Mouse (Mus musculus) forebrain, embryonic 14.5 days (tissue): Measurements from ENCODE around the gene Elovl7. TPM values are rescaled to one million over a fixed set of nuclear protein-coding genes. Genes with fewer than 3 reads are reported as not detected.

Source experiments
- ATAC-seq: fragments of 200-750 bp; cut with Nextera tagmentation; 2 replicates; pipeline ENCODE4 v1.8.0; 2017; ENCODE audit warnings: mild to moderate bottlenecking, moderate library complexity
- DNase-seq: peaks from one replicate; pipeline ENCODE4 v3.0.0-alpha.2; 2015; ENCODE audit warnings: low spot score
- H3K27ac ChIP-seq: fragments of 300-500 bp; sonication (generic); 2 replicates; pipeline ENCODE4 v1.5.1; 2014; ENCODE audit warnings: low read depth, mild to moderate bottlenecking, control low read depth, low read length, moderate library complexity
- H3K27me3 ChIP-seq: fragments of 300-500 bp; sonication (generic); replicated peaks from 2 replicates; pipeline ENCODE4 v1.6.1; 2014; ENCODE audit warnings: low read length, control low read depth, mixed read lengths; ENCODE audit not compliant: control insufficient read depth, insufficient read depth
- H3K36me3 ChIP-seq: fragments of 300-500 bp; sonication (generic); 2 replicates; pipeline ENCODE4 v1.6.1; 2014; ENCODE audit warnings: low read length, control low read depth; ENCODE audit not compliant: control insufficient read depth, insufficient read depth
- H3K4me1 ChIP-seq: fragments of 300-500 bp; sonication (generic); 2 replicates; pipeline ENCODE4 v1.6.1; 2014; ENCODE audit warnings: antibody characterized with exemption, low read length, control low read depth; ENCODE audit not compliant: control insufficient read depth, insufficient read depth
- H3K4me2 ChIP-seq: fragments of 300-500 bp; sonication (generic); 2 replicates; pipeline ENCODE4 v1.6.1; 2014; ENCODE audit warnings: mild to moderate bottlenecking, control low read depth, low read length
- H3K4me3 ChIP-seq: fragments of 300-500 bp; sonication (generic); 2 replicates; pipeline ENCODE4 v1.5.1; 2014; ENCODE audit warnings: low read depth, low read length, control low read depth
- H3K9ac ChIP-seq: fragments of 300-500 bp; sonication (generic); 2 replicates; pipeline ENCODE4 v1.6.1; 2014; ENCODE audit warnings: mild to moderate bottlenecking, low read length, control low read depth, moderate library complexity
- H3K9me3 ChIP-seq: fragments of 300-500 bp; sonication (generic); replicated peaks from 2 replicates; pipeline ENCODE4 v1.6.1; 2016; ENCODE audit warnings: low read length, control low read depth, mixed read lengths; ENCODE audit not compliant: control insufficient read depth
- WGBS: fragments of 180-500 bp; shearing (Covaris S2); extraction: QIAGEN DNeasy Blood & Tissue Kit; methylation state at CpG from one replicate; pipeline ENCODE4 v1.1.7; 2014; 5-methylcytosine and 5-hydroxymethylcytosine counted together
- polyA plus RNA-seq: library from polyadenylated mRNA; unstranded; fragments of >200 nt; fragmentation: Nextera tagmentation; extraction: Ambion mirVana; gene quantifications from 2 replicates; pipeline ENCODE4 v1.2.1, GENCODE M21; 2014

Elovl7 gene
- polyA plus RNA-seq, 1 experiment from 2014 or later = 1.3 TPM

GRCm38 (mm10) chr13:108302957-108303675, 88.9 kb downstream of the Elovl7 start:
- Histone ChIP-seq H3K36me3 (no peaks in the 10 kb centered on the region), H3K9ac (no peak overlapping the region), H3K27me3 (no peaks in the 10 kb centered on the region), H3K27ac (no peak overlapping the region), H3K4me2 (no peak overlapping the region), H3K9me3 (no peaks in the 10 kb centered on the region), H3K4me1 (no peaks in the 10 kb centered on the region; the same call in 1 of the 2 replicates), H3K4me3 (no peak overlapping the region)
- WGBS = 72% methylated on average over 7 of the region's 7 CpGs
- DNase-seq (no peak), ATAC-seq (no peak)

GRCm38 (mm10) chr13:108303841-108304240, 89.6 kb downstream of the Elovl7 start:
- ATAC-seq (no peak), DNase-seq (no peak)
- no peak overlapping the region for H3K4me2 ChIP-seq
- H3K27me3 ChIP-seq = no peaks in the 10 kb centered on the region
- no peak overlapping the region for H3K27ac ChIP-seq
- 85% methylated on average over 1 of the region's 1 CpGs for WGBS
- no peak overlapping the region for H3K9ac ChIP-seq
- no peaks in the 10 kb centered on the region for H3K9me3 ChIP-seq
- H3K4me1 ChIP-seq = no peaks in the 10 kb centered on the region; the same call in 1 of the 2 replicates
- no peaks in the 10 kb centered on the region for H3K36me3 ChIP-seq
- H3K4me3 ChIP-seq = no peak overlapping the region

- no peaks in the 10 kb centered on the region; the same call in 1 of the 2 replicates for H3K4me1 ChIP-seq
- H3K27me3 ChIP-seq = no peaks in the 10 kb centered on the region
- H3K27ac ChIP-seq = no peak overlapping the region
- WGBS = 51% methylated on average over 2 of the region's 2 CpGs
- H3K4me3 ChIP-seq = no peak overlapping the region
- no peaks in the 10 kb centered on the region for H3K36me3 ChIP-seq
- H3K4me2 ChIP-seq = no peak overlapping the region
- no peak for DNase-seq
- no peak for ATAC-seq
- no peak overlapping the region for H3K9ac ChIP-seq
- H3K9me3 ChIP-seq = no peaks in the 10 kb centered on the region
These were observed 90.5 kb downstream of the Elovl7 start for GRCm38 (mm10) chr13:108304680-108305079.

- Histone ChIP-seq H3K9ac (peak within 1 kb of the TSS; percentile 81), H3K4me1 (peaks cover 14% of the 10 kb centered on the region), H3K4me3 (peak within 1 kb of the TSS; percentile 59), H3K27me3 (no peaks in the 10 kb centered on the region), H3K27ac (0 out of 2 replicates have a peak within 1 kb of the TSS, but pooled peaks have one; percentile 21), H3K36me3 (no peaks in the 10 kb centered on the region), H3K4me2 (peak within 1 kb of the TSS; percentile 93), H3K9me3 (no peaks in the 10 kb centered on the region)
- 1% methylated on average over 47 of the region's 48 CpGs for WGBS
- peak; percentile 97 for DNase-seq
- ATAC-seq = peak; percentile 99
These were observed 101.7 kb downstream of the Elovl7 start, which contains the start of gene Depdc1b for GRCm38 (mm10) chr13:108315702-108316486. Gene Depdc1b (plus strand): TSS chr13:108316332.

GRCm38 (mm10) chr13:108316487-108316903, 102.3 kb downstream of the Elovl7 start:
- H3K36me3 ChIP-seq = no peaks in the 10 kb centered on the region
- peak overlapping the region; percentile 59 for H3K4me3 ChIP-seq
- DNase-seq = peak; percentile 30
- 0 out of 2 replicates have a peak overlapping the region, but pooled peaks have one; percentile 21 for H3K27ac ChIP-seq
- no peaks in the 10 kb centered on the region for H3K9me3 ChIP-seq
- H3K4me2 ChIP-seq = peak overlapping the region; percentile 93
- peaks cover 14% of the 10 kb centered on the region for H3K4me1 ChIP-seq
- WGBS = under 1% methylated on average over 32 of the region's 32 CpGs
- H3K9ac ChIP-seq = peak overlapping the region; percentile 81
- ATAC-seq = peak; percentile 81
- H3K27me3 ChIP-seq = no peaks in the 10 kb centered on the region

- Histone ChIP-seq H3K36me3 (no peaks in the 10 kb centered on the region), H3K9me3 (no peaks in the 10 kb centered on the region), H3K4me1 (peaks cover 14% of the 10 kb centered on the region), H3K27me3 (no peaks in the 10 kb centered on the region), H3K4me3 (peak overlapping the region; percentile 59; the same call in 1 of the 2 replicates), H3K4me2 (peak overlapping the region; percentile 93), H3K9ac (no peak overlapping the region), H3K27ac (no peak overlapping the region)
- ATAC-seq (no peak), DNase-seq (no peak)
- 88% methylated on average over 2 of the region's 2 CpGs for WGBS
These were observed 103.2 kb downstream of the Elovl7 start for GRCm38 (mm10) chr13:108317414-108317813.

- peaks cover 14% of the 10 kb centered on the region for H3K4me1 ChIP-seq
- ATAC-seq = no peak
- WGBS = 93% methylated on average over 8 of the region's 8 CpGs
- no peaks in the 10 kb centered on the region for H3K9me3 ChIP-seq
- DNase-seq = no peak
- no peak overlapping the region for H3K27ac ChIP-seq
- H3K36me3 ChIP-seq = 0 out of 2 replicates have a peak, but pooled peaks cover 1% of the 10 kb centered on the region
- H3K27me3 ChIP-seq = no peaks in the 10 kb centered on the region
- no peak overlapping the region for H3K9ac ChIP-seq
- no peak overlapping the region for H3K4me3 ChIP-seq
- no peak overlapping the region for H3K4me2 ChIP-seq
These were observed 104.8 kb downstream of the Elovl7 start for GRCm38 (mm10) chr13:108319028-108319427.

GRCm38 (mm10) chr13:108320216-108320615, 106.0 kb downstream of the Elovl7 start:
- no peaks in the 10 kb centered on the region for H3K9me3 ChIP-seq
- no peak overlapping the region for H3K4me2 ChIP-seq
- no peak overlapping the region for H3K9ac ChIP-seq
- 90% methylated on average over 8 of the region's 8 CpGs for WGBS
- H3K27me3 ChIP-seq = no peaks in the 10 kb centered on the region
- H3K36me3 ChIP-seq = peaks cover 12% of the 10 kb centered on the region; the same call in 1 of the 2 replicates
- DNase-seq (no peak), ATAC-seq (no peak)
- peaks cover 13% of the 10 kb centered on the region for H3K4me1 ChIP-seq
- H3K4me3 ChIP-seq = no peak overlapping the region
- H3K27ac ChIP-seq = no peak overlapping the region
